Mouse (Mus musculus): ENCODE measurements around the gene Cmip. TPM values are rescaled to one million over a fixed set of nuclear protein-coding genes. Genes with fewer than 3 reads are reported as not detected.

The Cmip gene
- polyA plus RNA-seq, 1 experiment from 2014 or later, result 11.5 TPM

- Histone ChIP-seq H3K9me3 (replicated peaks) (no peaks in the 10 kb centered on the region), H3K4me2 (peak overlapping the region; percentile 46), H3K36me3 (replicated peaks) (peaks cover 8% of the 10 kb centered on the region; the same call in 1 of the 2 replicates), H3K9ac (peak overlapping the region; percentile 27; the same call in 1 of the 2 replicates), H3K4me3 (replicated peaks) (no peak overlapping the region), H3K27ac (replicated peaks) (peak overlapping the region; percentile 82), H3K27me3 (no peaks in the 10 kb centered on the region), H3K4me1 (replicated peaks) (peaks cover 94% of the 10 kb centered on the region)
- ATAC-seq (ENCODE audit: insufficient read depth), result no peak
- WGBS (ENCODE audit: insufficient replicate concordance), result 53% methylated on average over 11 of the region's 11 CpGs
Measured at GRCm38 (mm10) chr8:117348718-117349394, 92.0 kb downstream of the Cmip start.

DNA sequence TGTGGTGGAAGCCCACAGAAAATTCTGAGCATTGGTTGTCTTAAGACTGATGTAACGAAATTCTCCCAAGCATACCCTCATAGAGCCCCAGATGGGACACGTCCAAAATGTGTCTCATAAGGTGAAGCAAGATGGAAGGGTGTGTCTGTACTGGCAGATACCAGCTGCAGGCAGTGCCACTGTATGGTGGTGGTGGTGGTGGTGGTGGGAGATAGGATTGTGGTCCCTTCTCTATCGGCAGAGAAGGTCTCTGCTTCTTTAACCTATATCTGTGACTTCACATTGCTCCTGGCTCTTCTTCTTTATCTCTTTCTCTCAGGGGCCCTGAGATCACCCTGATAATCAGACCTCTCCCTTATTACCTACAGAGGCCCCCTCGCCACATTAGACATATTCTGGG, 92.7 kb downstream of the Cmip start:
- Histone ChIP-seq H3K9me3 (replicated peaks) (no peaks in the 10 kb centered on the region), H3K4me3 (replicated peaks) (no peak overlapping the region), H3K27me3 (no peaks in the 10 kb centered on the region), H3K36me3 (replicated peaks) (peaks cover 8% of the 10 kb centered on the region; the same call in 1 of the 2 replicates), H3K4me1 (replicated peaks) (peaks cover 89% of the 10 kb centered on the region), H3K27ac (replicated peaks) (peak overlapping the region; percentile 82), H3K9ac (peak overlapping the region; percentile 18; the same call in 1 of the 2 replicates), H3K4me2 (peak overlapping the region; percentile 46)
- 20% methylated on average over 4 of the region's 4 CpGs for WGBS (ENCODE audit: insufficient replicate concordance)
- peak; percentile 83 for ATAC-seq (ENCODE audit: insufficient read depth)

- Histone ChIP-seq H3K4me1 (replicated peaks) (peaks cover 84% of the 10 kb centered on the region), H3K9ac (no peak overlapping the region)
- WGBS (ENCODE audit: insufficient replicate concordance), result 68% methylated on average over 4 of the region's 4 CpGs
Measured at GRCm38 (mm10) chr8:117352098-117352497, 95.2 kb downstream of the Cmip start.

GRCm38 (mm10) chr8:117355111-117355831, 98.4 kb downstream of the Cmip start:
- ATAC-seq (ENCODE audit: insufficient read depth), result no peak
- H3K27me3 ChIP-seq, result no peaks in the 10 kb centered on the region
- no peak overlapping the region for H3K9ac ChIP-seq
- WGBS (ENCODE audit: insufficient replicate concordance), result 77% methylated on average over 12 of the region's 12 CpGs
- H3K36me3 ChIP-seq (replicated peaks), result peaks cover 6% of the 10 kb centered on the region; the same call in 1 of the 2 replicates
- H3K4me2 ChIP-seq, result no peak overlapping the region
- no peaks in the 10 kb centered on the region for H3K9me3 ChIP-seq (replicated peaks)
- H3K4me3 ChIP-seq (replicated peaks), result no peak overlapping the region
- peaks cover 84% of the 10 kb centered on the region for H3K4me1 ChIP-seq (replicated peaks)
- H3K27ac ChIP-seq (replicated peaks), result no peak overlapping the region

More at GRCm38 (mm10) chr8:117352098-117352497, 95.2 kb downstream of the Cmip start:
- Histone ChIP-seq H3K4me3 (replicated peaks) (no peak overlapping the region), H3K9me3 (replicated peaks) (no peaks in the 10 kb centered on the region), H3K27ac (replicated peaks) (no peak overlapping the region), H3K27me3 (no peaks in the 10 kb centered on the region), H3K4me2 (no peak overlapping the region), H3K36me3 (replicated peaks) (peaks cover 6% of the 10 kb centered on the region; the same call in 1 of the 2 replicates)
- ATAC-seq (ENCODE audit: insufficient read depth), result no peak

DNA sequence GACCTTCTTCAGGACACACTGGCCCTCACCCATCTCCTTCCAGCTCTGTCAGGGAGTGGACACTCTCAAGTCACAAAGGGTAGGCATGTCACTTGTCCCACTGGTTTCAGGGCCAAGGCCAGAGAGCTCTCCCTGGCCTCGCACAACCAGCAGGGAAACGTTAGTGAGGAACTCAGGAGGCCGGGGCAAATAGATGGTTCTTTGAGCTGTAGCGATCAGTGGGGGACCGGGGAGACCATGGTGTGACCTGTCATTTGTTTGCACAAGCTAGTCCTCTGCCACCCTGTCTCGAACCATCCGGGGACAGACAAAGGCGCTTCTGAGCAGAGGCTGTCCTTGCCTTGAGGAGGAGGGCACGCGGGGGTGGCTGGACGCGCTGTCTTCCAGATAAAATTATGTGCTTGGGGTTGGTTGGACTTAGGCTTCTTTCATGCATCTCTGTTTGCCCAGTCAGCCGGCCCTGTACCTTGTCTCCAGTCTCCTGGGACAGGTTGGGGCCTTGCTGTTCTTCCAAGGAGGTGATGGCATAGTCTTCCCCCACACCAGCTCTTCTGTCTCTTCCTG, 99.3 kb downstream of the Cmip start:
- 81% methylated on average over 13 of the region's 13 CpGs for WGBS (ENCODE audit: insufficient replicate concordance)
- no peak for ATAC-seq (ENCODE audit: insufficient read depth)
- no peak overlapping the region for H3K4me2 ChIP-seq

DNA sequence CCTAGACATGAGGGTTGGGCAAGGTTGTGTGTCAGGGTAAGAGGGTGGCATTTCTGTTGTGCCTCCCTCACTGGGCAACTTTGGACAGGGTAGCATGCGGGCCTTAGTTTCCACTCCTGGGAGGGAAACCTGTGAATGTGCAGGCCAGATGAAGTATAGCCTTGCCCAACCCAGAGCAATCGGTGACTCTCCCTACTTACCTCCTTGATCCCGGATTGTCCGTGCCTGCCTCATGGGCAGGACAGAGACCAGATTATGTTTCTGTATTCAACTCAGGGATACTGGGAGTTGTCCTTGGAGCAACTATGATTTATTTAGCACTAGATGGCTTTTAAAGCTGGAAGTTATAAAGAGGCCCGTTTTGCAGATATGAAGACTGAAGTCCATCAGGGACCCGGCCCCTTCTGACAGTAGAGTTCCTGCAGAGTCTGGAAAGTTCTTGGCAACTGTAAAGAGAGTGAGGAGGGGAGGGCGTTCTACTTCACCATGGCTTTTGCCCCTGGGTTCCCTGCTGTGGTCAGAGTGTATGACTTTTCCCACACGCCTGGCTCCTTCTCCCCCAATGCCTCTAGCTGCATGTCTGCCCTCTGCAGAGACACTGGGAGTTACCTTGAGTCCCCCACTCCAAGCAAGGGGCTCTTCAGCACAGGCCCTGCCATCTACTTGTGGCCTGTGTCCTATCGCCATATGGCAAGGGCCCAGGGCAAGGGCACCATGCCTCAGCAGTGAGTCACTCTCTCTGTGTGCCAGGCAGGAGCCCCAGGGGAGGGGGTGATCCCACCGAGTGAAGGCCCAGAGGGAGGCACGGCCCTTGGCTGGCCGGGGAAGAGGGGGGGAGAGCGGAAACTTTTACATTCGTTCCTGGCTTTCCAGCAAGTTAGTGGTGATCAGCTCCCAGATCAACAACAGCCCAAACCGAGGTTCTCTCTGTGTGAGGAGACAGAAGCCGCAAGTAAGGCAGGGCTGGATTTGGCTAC, 100.9 kb downstream of the Cmip start:
- peaks cover 85% of the 10 kb centered on the region for H3K4me1 ChIP-seq (replicated peaks)
- ATAC-seq (ENCODE audit: insufficient read depth), result no peak
- H3K36me3 ChIP-seq (replicated peaks), result peaks cover 6% of the 10 kb centered on the region; the same call in 1 of the 2 replicates
- no peaks in the 10 kb centered on the region for H3K9me3 ChIP-seq (replicated peaks)
- no peak overlapping the region for H3K4me3 ChIP-seq (replicated peaks)
- H3K27me3 ChIP-seq, result no peaks in the 10 kb centered on the region
- no peak overlapping the region for H3K27ac ChIP-seq (replicated peaks)
- H3K4me2 ChIP-seq, result no peak overlapping the region
- no peak overlapping the region for H3K9ac ChIP-seq
- 86% methylated on average over 16 of the region's 16 CpGs for WGBS (ENCODE audit: insufficient replicate concordance)

More for the DNA sequence above, 99.3 kb downstream of the Cmip start:
- Histone ChIP-seq H3K4me1 (replicated peaks) (peaks cover 85% of the 10 kb centered on the region), H3K27ac (replicated peaks) (no peak overlapping the region), H3K9me3 (replicated peaks) (no peaks in the 10 kb centered on the region), H3K9ac (no peak overlapping the region), H3K27me3 (no peaks in the 10 kb centered on the region), H3K36me3 (replicated peaks) (peaks cover 6% of the 10 kb centered on the region; the same call in 1 of the 2 replicates), H3K4me3 (replicated peaks) (no peak overlapping the region)

GRCm38 (mm10) chr8:117360172-117360930, 103.5 kb downstream of the Cmip start:
- Histone ChIP-seq H3K4me2 (peak overlapping the region; percentile 45), H3K4me3 (replicated peaks) (no peak overlapping the region), H3K27me3 (no peaks in the 10 kb centered on the region), H3K36me3 (replicated peaks) (no peaks in the 10 kb centered on the region), H3K4me1 (replicated peaks) (peaks cover 90% of the 10 kb centered on the region), H3K9ac (no peak overlapping the region), H3K9me3 (replicated peaks) (no peaks in the 10 kb centered on the region), H3K27ac (replicated peaks) (peak overlapping the region; percentile 64)
- ATAC-seq (ENCODE audit: insufficient read depth), result peak; percentile 89
- WGBS (ENCODE audit: insufficient replicate concordance), result 47% methylated on average over 3 of the region's 3 CpGs

DNA sequence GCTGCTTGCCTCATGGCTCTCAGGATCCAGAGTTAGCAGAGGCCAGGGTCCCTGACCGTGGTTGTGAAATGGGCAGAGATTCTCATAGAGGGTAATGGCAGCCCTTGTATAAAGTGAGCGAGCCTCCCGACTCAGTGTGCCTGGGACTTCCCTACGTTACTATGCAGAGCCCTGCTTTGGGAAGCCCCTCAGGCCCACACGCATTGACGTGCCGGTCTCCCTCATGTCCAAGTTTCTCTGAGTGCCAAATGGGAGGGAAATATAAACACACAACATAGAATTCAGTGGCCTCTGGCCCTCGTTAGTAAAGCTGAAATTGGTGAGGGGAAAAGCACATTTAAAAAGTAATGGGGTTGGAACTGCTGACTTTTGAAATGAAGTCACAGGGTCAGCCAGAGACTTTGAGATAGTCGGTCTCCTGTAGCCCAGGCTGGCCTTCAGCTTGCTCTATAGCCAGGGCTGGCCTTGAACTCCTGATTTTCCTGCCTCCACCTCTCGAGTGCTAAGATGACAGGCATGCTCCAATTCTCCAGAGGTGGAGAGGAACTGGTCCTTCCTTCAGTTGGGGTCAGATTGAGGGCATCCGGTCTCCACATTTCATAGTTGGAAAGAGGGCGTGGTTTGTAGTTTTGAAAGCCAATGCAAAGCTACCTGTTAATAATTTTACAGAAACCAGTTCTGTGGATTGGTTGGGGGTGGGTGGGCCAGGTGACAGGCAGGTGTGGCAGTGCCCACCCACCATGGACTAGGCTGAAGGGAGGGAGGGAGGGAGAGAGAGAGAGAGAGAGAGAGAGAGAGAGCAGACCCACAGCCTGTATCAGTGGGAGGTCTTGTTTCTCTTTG, 105.0 kb downstream of the Cmip start:
- H3K9ac ChIP-seq, result no peak overlapping the region
- H3K4me3 ChIP-seq (replicated peaks), result no peak overlapping the region
- no peaks in the 10 kb centered on the region for H3K36me3 ChIP-seq (replicated peaks)
- no peak for ATAC-seq (ENCODE audit: insufficient read depth)
- 68% methylated on average over 12 of the region's 12 CpGs for WGBS (ENCODE audit: insufficient replicate concordance)
- no peaks in the 10 kb centered on the region for H3K27me3 ChIP-seq
- H3K4me2 ChIP-seq, result no peak overlapping the region
- no peaks in the 10 kb centered on the region for H3K9me3 ChIP-seq (replicated peaks)
- H3K27ac ChIP-seq (replicated peaks), result peak overlapping the region; percentile 6; the same call in 1 of the 2 replicates
- peaks cover 87% of the 10 kb centered on the region for H3K4me1 ChIP-seq (replicated peaks)

DNA sequence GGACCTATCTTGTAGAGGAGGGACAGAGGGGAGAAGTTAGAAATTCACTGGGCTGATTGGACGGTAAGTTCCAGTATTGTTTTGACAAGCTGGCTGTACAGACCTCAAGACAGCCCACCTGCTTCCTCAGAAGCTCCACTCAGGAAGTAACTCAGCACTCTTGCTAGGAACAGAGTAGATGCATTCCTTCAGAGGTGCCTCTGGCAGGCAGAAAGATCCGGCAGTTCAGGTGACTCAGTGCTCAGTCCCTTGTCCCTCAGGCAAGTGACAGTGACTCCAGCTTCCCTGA, 105.5 kb downstream of the Cmip start:
- peak overlapping the region; percentile 6; the same call in 1 of the 2 replicates for H3K27ac ChIP-seq (replicated peaks)
- no peak overlapping the region for H3K4me3 ChIP-seq (replicated peaks)
- H3K4me2 ChIP-seq, result no peak overlapping the region
- no peak for ATAC-seq (ENCODE audit: insufficient read depth)
- H3K36me3 ChIP-seq (replicated peaks), result no peaks in the 10 kb centered on the region
- peaks cover 92% of the 10 kb centered on the region for H3K4me1 ChIP-seq (replicated peaks)
- no peaks in the 10 kb centered on the region for H3K9me3 ChIP-seq (replicated peaks)
- no peaks in the 10 kb centered on the region for H3K27me3 ChIP-seq
- no peak overlapping the region for H3K9ac ChIP-seq
- WGBS (ENCODE audit: insufficient replicate concordance), result 39% methylated on average over 2 of the region's 2 CpGs
